Mouse (Mus musculus): ENCODE results near the gene Riox2. TPM values are rescaled to one million over a fixed set of nuclear protein-coding genes. Genes with fewer than 3 reads are reported as not detected.
"Not testable (repeated sequence)": the region's sequence is repeated elsewhere in the genome, so short reads cannot be mapped to it uniquely, and the experiment has no call there.

Gene Riox2
- 10 to 100 TPM; 11.3 to 11.4 TPM for total RNA-seq (2021)
- long read RNA-seq, experiment 1, transcript Riox2-201 (10 exons, 2,159 nt) = major isoform, 21 of 23 reads
- long read RNA-seq, experiment 1, partial matches to known transcripts = 2 of 23 reads
- long read RNA-seq, experiment 1, other reads (novel, unspliced or antisense) = 0 of 23 reads
- long read RNA-seq, experiment 2, transcript Riox2-201 (10 exons, 2,159 nt) = major isoform, 16 of 18 reads
- long read RNA-seq, experiment 2, partial matches to known transcripts = 0 of 18 reads
- long read RNA-seq, experiment 2, other reads (novel, unspliced or antisense) = 2 of 18 reads

GRCm38 (mm10) chr16:59471637-59472278 is at the start of gene Riox2:
TSS of gene Riox2 (plus strand) at chr16:59471775.
- intact Hi-C loops (cut with DNase I; ENCODE audit: low total_unique reads) = no loop called here
- DNase-seq = peak; percentile 84

DNA sequence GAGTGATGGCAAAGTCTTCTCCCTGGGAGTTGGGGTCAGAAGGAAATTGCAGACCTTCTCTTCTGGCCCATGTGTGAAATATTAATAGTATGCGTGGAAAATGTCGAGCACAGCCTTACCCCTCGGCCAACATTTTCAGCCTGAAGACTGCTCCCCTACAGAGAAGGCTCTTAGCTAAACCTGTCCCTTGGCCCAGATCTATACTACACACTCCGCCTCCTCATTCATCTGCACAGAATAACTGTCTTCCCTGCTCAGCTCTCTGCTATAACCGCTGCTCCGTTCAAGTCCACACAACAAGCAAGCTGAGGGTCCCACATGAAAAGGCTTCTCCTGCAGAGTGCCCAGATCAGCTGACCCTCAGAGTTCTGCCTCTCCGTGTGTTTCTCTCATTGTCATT is 43.6 kb upstream of the Riox2 start:
- intact Hi-C loops (cut with DNase I; ENCODE audit: low total_unique reads) = no loop called here
- no peak for DNase-seq

GRCm38 (mm10) chr16:59433181-59433580 is 38.4 kb upstream of the Riox2 start:
- intact Hi-C loops (cut with DNase I; ENCODE audit: low total_unique reads) = no loop called here
- no peak for DNase-seq

GRCm38 (mm10) chr16:59444880-59445559 is 26.6 kb upstream of the Riox2 start:
- intact Hi-C loops (cut with DNase I; ENCODE audit: low total_unique reads) = no loop called here

DNA sequence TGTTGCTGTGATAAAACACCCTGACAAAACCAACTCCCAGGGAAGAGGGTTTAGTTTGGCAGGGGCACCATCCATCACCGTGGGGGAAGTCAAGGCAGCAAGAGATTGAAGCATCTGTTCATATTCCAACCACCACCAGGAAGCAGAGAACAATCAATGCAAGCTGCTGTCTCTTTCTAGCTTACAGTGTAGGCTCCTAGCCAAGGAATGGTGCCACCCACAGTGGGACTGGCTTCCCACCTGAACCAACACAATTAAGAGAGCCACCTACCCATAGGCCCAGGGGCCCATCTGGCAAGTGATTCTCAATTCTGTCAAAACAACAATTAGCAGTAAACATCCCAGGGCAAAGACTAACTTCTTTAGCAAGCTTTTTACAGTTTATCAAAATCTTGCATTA is 23.4 kb upstream of the Riox2 start:
- no peak for DNase-seq
- intact Hi-C loops (cut with DNase I; ENCODE audit: low total_unique reads) = no loop called here

More at GRCm38 (mm10) chr16:59444880-59445559, 26.6 kb upstream of the Riox2 start:
- DNase-seq = no peak

DNA sequence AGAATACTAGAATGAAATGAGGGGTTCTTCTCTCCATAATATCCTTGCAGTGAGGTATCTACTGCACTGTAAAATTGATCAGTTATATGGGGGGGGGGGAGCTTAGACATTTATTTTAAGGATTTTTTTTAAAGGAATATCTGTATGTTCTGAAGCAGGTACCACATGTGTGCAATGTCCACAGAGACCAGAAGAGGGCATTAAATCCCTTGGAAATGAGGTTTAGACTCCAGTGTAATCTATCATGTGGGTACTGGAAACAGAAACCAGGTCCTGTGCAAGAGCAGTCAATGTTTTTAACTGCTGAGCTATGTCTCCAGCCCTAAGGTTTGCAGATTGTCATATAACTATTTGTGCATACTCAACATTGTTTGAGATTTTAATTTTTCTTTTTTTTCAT is 22.5 kb upstream of the Riox2 start:
- intact Hi-C loops (cut with DNase I; ENCODE audit: low total_unique reads) = no loop called here
- DNase-seq = no peak

GRCm38 (mm10) chr16:59451813-59452212 is 19.8 kb upstream of the Riox2 start:
- intact Hi-C loops (cut with DNase I; ENCODE audit: low total_unique reads) = no loop called here
- DNase-seq = no peak

DNA sequence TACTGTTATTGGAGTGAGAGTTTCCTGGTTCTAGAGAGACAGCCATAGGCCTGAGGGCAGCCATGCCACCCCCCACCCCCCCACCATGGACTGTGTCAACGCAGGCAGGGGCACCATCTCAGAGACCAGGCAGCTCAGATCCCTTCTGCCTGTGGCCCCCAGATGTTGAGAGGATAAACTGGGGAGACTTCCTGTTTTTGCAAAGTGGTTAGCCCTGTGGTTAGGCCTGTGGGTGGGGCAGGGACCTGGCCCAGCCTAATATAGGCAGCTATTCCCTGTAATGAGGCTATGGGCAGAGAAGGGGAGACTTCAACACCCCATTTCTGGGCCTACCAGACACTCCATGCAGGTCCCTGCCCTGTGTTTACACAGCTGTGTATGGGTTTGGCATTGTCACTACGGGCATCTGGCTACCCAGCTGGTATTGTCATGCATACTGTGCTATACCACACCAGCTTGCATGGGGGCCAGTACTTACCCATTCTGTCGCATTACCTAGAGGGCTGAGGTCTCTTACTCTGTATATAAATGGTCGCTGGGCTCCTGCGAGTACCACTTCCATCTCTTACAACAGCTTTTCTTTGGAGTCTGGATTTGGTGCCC is 12.2 kb upstream of the Riox2 start:
- DNase-seq; intact Hi-C loops (cut with DNase I; ENCODE audit: low total_unique reads): not testable (repeated sequence)

DNA sequence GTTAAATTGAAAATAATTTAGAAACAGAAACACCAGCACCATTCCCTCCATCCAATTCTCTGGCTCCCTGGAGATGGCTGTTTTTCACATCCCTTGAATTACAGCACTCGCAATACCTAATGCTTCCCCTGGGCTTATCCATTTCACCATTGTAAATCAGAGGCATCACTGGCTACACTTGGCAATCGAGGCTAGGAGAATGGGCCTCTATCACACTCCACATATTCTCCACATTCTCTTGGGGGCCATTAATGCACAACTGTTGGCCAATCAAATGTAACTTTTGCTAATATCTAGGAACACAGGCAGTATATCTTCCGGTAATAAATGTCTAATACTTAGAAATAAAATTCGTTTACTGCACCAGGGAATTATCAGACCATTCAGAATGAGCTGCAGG is 8.0 kb upstream of the Riox2 start:
- DNase-seq = no peak
- intact Hi-C loops (cut with DNase I; ENCODE audit: low total_unique reads) = no loop called here

DNA sequence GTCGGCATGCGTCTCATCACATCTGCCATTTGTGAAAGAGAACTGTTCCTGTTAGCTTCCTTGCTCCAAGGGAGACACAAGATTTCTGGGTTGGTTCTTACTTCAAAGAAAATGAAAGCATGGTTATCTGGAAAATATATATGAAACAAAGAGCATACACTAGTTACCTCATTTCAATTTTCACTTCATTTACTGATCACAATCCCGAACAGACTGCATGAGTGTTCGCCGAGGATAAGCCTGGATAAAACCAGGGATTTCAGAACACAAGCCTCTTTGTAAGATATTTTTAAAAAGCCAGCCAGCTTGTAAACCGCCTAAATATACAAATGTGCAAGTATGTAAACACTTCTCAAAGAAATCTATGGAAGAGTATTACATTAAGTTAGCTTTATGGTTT is 7.6 kb upstream of the Riox2 start:
- intact Hi-C loops (cut with DNase I; ENCODE audit: low total_unique reads) = no loop called here
- DNase-seq = no peak

- intact Hi-C loops (cut with DNase I; ENCODE audit: low total_unique reads) = no loop called here
- no peak for DNase-seq
Measured at GRCm38 (mm10) chr16:59469846-59470245, 1.7 kb upstream of the Riox2 start.

GRCm38 (mm10) chr16:59472546-59472945 is 971 bp downstream of the Riox2 start:
- DNase-seq = no peak
- intact Hi-C loops (cut with DNase I; ENCODE audit: low total_unique reads) = no loop called here

- intact Hi-C loops (cut with DNase I; ENCODE audit: low total_unique reads) = loop anchor here (5.0 kb wide), 1 partner anchor 143 kb away; no protein-coding TSS in a partner anchor
- peak; percentile 67 for DNase-seq
Measured at GRCm38 (mm10) chr16:59474788-59475187, 3.2 kb downstream of the Riox2 start.

DNA sequence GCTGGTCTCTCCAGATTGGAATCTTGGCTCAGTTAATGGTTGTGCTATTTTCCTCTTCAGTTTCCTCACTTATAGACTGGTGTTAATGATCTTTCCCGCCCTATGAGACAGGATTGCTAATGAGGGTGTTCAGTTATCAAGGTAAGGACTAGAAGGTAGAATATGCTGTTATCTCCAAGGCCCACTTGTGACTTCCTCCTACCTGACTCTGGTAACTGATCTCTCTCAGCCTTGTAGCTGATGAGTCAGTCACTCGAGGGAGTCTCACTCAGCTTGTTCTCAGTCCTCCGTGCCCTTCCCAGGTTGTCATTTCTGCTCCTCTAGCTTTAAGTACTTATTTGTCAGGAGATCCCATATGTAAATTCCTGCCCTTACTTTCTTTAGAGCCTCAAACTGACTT is 6.4 kb downstream of the Riox2 start:
- intact Hi-C loops (cut with DNase I; ENCODE audit: low total_unique reads) = loop anchor here (5.0 kb wide), 1 partner anchor 139 kb away; no protein-coding TSS in a partner anchor
- no peak for DNase-seq

- no peak for DNase-seq
- intact Hi-C loops (cut with DNase I; ENCODE audit: low total_unique reads) = no loop called here
Measured at GRCm38 (mm10) chr16:59487239-59487638, 15.7 kb downstream of the Riox2 start.

GRCm38 (mm10) chr16:59487975-59488548 is 16.5 kb downstream of the Riox2 start:
- DNase-seq = no peak
- intact Hi-C loops (cut with DNase I; ENCODE audit: low total_unique reads) = no loop called here

DNA sequence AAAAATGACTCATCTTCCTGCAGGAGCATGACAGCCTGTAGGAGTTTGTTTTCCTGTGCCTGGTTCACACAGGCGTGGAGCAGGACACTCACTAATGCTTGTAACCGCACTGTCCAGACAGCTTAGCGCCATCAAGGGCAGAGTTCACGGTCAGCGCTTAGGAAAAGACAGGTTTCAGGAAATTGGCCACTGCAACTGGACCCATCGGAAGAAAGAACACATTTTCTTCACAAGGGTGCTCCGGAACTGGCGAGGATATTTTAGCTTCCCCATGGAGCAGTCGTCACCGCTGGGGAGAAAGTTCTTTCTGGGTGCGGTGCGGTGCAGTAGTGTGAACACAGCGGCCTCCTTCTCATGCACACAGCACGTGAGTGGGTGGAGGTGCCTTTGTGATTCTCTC is 21.6 kb downstream of the Riox2 start:
- DNase-seq = no peak
- intact Hi-C loops (cut with DNase I; ENCODE audit: low total_unique reads) = no loop called here

DNA sequence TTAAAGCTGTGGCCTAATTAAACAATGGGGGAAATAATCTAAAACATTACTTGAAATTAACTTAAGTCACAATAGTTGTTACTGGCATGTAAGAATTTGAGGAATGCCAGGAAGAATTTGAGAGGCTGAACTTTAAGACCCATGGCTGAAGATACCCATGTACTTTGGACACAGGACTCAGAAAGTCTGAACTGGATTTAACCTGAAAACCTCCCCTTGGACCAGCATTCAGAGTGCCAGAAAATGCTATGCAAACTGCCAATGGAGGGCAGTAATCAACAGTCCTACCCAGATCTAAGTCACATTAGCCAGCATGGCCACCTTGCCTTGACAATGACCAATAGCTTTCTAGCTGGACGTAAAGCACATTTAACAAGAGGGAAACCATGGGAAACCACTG is 26.4 kb downstream of the Riox2 start:
- intact Hi-C loops (cut with DNase I; ENCODE audit: low total_unique reads) = no loop called here
- no peak for DNase-seq

GRCm38 (mm10) chr16:59499180-59499579 is 27.6 kb downstream of the Riox2 start:
- DNase-seq = no peak
- intact Hi-C loops (cut with DNase I; ENCODE audit: low total_unique reads) = no loop called here

DNA sequence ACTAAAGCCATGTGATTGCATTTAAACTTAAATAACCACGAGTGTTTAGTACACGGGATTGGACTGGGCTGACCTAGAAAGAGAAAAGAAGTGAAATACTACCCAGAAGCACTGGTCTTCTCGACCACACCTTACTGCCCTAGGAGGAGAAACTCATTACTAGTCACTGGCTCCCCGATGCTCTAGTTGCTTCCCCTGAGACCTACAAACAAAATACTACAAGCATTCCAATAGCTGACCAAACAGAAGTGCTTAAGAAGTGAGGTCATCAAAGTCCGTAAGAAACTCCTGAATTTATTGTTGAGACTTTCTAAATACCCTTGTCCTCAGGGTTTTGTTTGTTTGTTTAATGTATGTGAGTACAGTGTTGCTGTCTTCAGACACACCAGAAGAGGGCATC is 38.3 kb downstream of the Riox2 start:
- DNase-seq = no peak
- intact Hi-C loops (cut with DNase I; ENCODE audit: low total_unique reads) = no loop called here
